Mouse (Mus musculus) gastrocnemius, postnatal 25 days (tissue): ENCODE results near the gene Ciao2a. TPM values are rescaled to one million over a fixed set of nuclear protein-coding genes. Genes with fewer than 3 reads are reported as not detected.

ENCODE experiments used
- DNase-seq: peaks from one replicate; pipeline ENCODE4 v3.0.0; 2022
- total RNA-seq, 2 experiments: library from RNA; stranded (reverse); gene quantifications; 1 replicate in 1 of 2; 2 replicates in 1 of 2; pipeline ENCODE4 v1.2.3; 2021

The Ciao2a gene
- total RNA-seq, 2 experiments from 2014 or later: 42.1 to 47.7 TPM

GRCm38 (mm10) chr9:66120106-66120505 is 6.3 kb upstream of the Ciao2a start:
- no peak for DNase-seq

DNA sequence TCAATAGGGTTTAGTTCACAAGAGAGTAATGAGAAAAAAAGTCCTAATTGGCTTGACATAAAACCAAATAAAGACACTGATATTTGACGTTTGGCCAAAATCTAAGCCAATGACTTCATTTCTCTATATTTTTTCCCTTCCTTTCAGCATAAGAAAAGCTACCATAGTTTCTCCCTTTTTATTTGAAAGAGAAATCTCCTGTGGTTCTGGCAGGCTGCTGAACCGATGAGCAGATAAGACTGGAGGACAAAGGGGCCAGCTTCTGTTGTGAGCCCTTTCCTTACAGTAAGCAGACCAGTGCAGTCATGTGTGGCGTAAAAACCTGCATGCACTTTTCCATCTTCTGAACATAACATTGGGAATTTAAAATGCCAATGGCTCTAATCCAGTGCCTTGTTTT is 5.5 kb upstream of the Ciao2a start:
- no peak for DNase-seq

GRCm38 (mm10) chr9:66121421-66121820 is 5.0 kb upstream of the Ciao2a start:
- no peak for DNase-seq

GRCm38 (mm10) chr9:66123648-66124047 is 2.8 kb upstream of the Ciao2a start:
- DNase-seq: no peak

DNA sequence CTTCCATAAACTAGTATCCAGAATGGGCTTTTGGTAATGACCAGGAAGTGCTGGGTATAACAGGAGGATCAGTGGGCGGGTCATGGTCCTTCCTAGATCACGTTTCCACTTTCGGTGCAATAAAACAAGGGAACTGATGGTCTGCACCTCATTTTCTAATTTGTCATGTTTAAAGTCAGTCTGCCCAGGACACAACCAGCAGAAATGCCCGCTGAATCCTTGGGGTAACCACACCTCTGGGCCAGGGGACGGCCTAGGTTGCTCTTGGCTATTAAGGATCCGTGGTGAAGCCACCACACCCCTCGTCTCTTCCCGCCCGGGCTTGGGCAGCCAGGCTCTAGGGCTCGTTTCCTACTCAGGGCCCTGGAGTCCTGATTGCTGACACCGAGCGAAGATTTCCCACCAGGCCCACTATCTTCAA is 2.3 kb upstream of the Ciao2a start:
- peak; percentile 37 for DNase-seq

DNA sequence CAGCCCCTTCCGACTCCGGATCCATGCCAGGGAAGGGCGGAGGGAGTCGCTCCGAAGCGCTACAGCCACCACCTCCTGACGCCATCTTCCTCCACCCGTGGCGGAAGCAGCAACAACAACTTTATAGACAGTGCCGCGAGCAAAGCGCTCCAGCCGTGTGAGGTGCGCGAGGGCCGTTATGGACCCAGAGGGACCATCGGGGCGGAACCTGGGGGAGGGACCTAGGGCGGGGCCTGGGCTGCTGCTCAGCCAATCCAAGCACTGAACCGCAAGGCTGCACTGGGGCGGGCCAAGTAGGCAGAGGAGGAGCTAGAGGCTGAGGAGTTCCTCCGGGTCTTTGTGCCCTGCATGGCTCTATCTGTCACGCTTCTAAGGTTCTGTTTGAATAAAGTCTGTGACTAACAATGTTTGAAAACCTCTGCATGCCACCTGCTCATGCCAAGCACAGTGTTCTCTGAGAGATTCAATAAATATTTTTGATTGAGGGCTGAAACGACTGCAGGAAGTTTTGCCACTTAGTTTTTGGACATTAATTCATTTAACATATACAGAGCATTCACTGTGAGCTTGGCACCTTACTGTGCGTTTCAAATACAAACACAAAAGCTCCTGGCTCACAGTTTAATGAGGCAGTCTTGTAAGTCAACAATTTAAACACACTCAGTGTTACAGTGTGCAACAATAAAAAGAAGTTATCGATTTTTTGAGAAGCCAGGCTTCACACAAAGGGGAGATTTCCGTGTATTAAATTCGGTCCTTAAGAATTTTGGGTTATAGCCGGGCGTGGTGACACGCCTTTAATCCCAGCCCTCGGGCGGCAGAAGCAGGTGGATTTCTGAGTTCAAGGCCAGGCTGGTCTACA is 1.5 kb upstream of the Ciao2a start:
- DNase-seq: peak; percentile 99

DNA sequence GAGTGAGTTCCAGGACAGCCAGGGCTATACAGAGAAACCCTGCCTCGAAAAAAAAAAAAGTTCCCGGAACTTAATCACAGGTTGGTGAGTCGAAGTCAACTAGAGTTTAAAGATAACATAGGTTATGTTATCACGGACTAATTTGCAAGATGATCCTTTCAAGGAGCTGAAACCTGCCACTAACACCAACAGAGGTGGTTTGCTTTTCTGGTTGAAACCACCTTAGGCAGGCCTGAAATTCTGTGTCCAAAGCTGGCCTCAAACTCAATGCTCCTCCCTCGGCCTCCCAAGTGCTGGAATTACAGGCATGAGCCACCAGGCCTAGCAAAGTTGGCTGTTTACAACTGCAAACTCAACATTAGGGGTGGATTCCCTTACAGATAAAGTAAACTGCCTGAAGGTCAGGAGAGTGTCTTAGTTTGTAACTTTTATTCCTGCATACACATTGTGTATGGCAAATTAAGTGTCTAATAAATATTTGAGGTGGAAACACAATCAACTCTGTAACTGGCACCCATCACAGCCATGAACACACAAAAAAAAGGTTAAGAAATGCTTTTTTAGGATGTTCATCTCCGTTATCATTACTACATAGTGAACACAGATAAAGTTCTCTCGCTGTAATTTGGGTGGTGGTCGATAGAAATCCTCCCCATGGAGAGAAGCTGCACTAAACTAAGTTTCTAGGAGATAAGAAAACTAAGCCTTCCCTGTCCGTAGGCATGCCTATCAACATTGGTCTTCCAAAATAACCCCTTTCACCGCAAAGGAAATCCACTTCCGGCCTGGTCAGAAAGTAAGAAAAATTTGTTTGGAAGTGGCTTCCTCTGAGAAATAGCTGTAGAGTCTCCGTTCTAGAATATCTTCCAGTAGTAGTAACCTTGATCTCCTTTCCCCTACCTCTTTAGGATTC is 612 bp upstream of the Ciao2a start:
- no peak for DNase-seq

- DNase-seq: no peak
Measured at GRCm38 (mm10) chr9:66127193-66127546, 759 bp downstream of the Ciao2a start.

GRCm38 (mm10) chr9:66127884-66128283 is 1.5 kb downstream of the Ciao2a start:
- no peak for DNase-seq

GRCm38 (mm10) chr9:66131466-66131865 is 5.1 kb downstream of the Ciao2a start:
- DNase-seq: no peak

- no peak for DNase-seq
Measured at GRCm38 (mm10) chr9:66135967-66136366, 9.6 kb downstream of the Ciao2a start.

DNA sequence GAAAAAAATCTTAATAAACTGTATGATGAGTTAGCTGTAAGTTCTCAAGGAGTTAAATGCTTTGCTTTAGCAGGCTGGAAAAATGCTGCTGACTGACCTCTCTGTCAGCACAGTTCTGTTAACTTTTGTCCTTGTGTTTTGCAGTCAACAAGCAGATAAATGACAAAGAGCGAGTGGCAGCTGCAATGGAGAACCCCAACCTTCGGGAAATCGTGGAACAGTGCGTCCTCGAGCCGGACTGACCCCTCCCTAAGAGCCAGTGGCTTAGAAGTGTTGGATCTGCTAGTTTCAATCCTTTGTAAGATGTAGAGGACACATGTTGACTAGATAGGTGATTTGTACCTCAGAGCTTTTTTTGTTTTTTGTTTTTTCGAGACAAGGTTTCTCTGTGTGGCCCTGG is 11.8 kb downstream of the Ciao2a start:
- no peak for DNase-seq

GRCm38 (mm10) chr9:66142265-66142664 is 15.9 kb downstream of the Ciao2a start:
- DNase-seq: no peak

GRCm38 (mm10) chr9:66144248-66144647 is 17.8 kb downstream of the Ciao2a start:
- no peak for DNase-seq

- DNase-seq: no peak
Measured at GRCm38 (mm10) chr9:66146141-66146540, 19.7 kb downstream of the Ciao2a start.

GRCm38 (mm10) chr9:66152011-66152410 is 25.6 kb downstream of the Ciao2a start:
- no peak for DNase-seq

DNA sequence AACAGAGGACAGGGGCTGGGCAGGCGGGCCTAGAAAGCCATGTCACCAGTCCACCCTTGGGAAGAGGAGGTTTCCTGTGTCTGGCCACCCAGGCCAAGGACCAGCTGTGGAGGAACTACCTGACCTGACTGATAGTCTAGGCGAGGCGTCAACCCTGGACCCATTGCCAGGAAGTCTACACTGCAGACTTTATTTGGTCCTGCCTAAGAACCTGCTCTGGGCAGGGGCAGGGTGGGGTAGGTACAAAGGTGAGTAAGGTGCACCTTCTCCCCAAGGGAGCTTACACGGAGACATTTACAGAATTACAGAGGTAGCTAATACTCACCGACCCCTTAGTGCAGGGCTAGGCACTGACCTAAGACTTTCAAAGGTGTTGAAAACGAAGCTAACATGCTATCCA is 27.2 kb downstream of the Ciao2a start:
- no peak for DNase-seq

- no peak for DNase-seq
Measured at GRCm38 (mm10) chr9:66154013-66154412, 27.6 kb downstream of the Ciao2a start.

GRCm38 (mm10) chr9:66155534-66155933 is 29.1 kb downstream of the Ciao2a start:
- DNase-seq: no peak

- DNase-seq: peak; percentile 88
Measured at GRCm38 (mm10) chr9:66157958-66158830, 31.8 kb downstream of the Ciao2a start, which contains the start of gene Dapk2. Gene Dapk2, plus strand, starts transcription at chr9:66158223.

DNA sequence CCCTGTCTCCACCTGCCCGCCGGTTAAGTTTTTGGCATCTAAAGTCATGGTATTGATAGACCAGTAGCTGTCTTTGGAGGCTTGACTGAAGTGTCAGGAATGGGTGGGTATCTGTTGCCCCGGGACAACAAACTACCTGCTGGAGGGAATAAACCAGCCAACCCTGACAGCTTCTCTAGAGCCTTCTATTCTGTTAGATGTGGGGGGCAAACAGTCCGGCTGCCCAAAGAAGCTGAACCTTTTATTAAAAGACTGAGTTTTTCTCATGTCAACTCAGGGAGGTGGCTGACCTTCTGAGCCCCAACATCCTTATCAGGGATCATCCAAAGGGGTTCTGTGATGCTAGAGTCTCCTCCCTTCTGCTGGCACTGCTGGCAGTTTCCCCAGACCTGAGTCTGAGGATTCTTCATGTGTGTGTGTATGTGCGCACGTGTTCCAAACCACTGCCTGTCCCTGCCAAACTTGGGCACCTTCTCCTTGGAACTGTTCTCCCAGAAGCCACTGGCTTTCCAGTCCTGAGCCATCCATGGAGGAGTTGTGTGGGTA is 32.5 kb downstream of the Ciao2a start:
- DNase-seq: no peak

DNA sequence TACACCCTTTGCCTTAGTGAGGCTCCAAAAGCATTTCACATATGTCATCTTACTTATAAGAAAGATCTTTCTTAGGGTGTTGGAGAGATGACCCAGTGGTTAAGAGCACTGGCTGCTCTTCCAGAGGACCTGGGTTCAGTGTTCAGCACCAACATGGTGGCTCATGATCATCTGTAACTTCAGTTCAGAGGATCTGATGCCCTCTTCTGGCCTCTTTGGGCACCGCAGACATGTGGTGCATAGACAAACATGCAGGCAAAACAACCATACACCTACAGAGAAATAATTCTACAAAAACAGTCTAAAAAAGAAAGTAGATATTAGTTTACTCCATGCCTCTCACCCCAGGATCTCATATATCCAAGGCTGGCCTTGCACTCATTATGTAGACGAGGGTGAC is 33.7 kb downstream of the Ciao2a start:
- DNase-seq: no peak
